Mouse (Mus musculus): ENCODE results near the gene Rgl1.

- TF ChIP-seq CTCF (IDR thresholded peaks at IDR 0.05; ENCODE audit: borderline replicate concordance, control insufficient read depth, extremely low read depth, insufficient read depth, low read length, poor library complexity) (no peak), POLR2A (IDR thresholded peaks at IDR 0.05; ENCODE audit: control insufficient read depth, extremely low read depth, insufficient read depth, low read length, poor library complexity) (no peak)
Observed at GRCm38 (mm10) chr1:152681676-152682367, 84.3 kb downstream of the Rgl1 start.
